Mouse (Mus musculus): ENCODE data around the gene M1ap. TPM values are rescaled to one million over a fixed set of nuclear protein-coding genes. Genes with fewer than 3 reads are reported as not detected.

M1ap gene
- total and polyA plus RNA-seq, 3 experiments: 2.4 to 6.4 (median 3.9) TPM

DNA sequence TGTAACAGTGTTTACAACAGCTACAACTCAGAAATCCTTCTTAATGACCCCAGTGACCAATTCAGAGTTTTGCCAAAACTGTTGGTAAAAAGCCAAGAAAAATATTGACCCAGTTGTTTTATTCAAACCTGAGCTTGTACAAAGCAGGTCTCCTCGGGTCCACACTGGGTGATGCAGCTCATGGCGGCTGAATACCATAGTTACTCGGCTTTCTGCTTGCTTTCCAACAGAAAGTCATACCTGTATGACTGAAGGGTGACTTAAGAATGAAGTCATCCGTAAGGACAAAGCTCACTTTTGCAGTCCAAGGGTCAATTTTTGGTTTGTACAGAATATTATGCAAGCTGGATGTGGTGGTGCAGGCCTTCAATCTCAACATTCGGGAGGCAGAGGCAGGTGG is 19.1 kb upstream of the M1ap start:
- no peak for DNase-seq (ENCODE audit: extremely low read depth)
- no peak overlapping the region for H3K4me3 ChIP-seq (replicated peaks in 1 of 3; ENCODE audit: low read depth in 2 of 3, low read length in 2 of 3, poor library complexity in 1 of 3)
- no peak overlapping the region for H3K9ac ChIP-seq (ENCODE audit: insufficient read depth, low read depth)
- no peak overlapping the region for H3K4me2 ChIP-seq (ENCODE audit: insufficient read depth, low read depth, poor library complexity, severe bottlenecking)
- H3K27me3 ChIP-seq (replicated peaks): no peaks in the 10 kb centered on the region
- in situ Hi-C loops (cut with MboI; ENCODE audit: low pct_ligation_motif_present, low pct_unique_long_range_greater_than_20kb, low sequenced_read_pairs): no loop called here
- H3K36me3 ChIP-seq (replicated peaks in 1 of 2; ENCODE audit: control insufficient read depth in 1 of 2, insufficient read depth in 1 of 2, low read length in 1 of 2): no peaks in the 10 kb centered on the region
- TF ChIP-seq IRF4 (IDR thresholded peaks at IDR 0.05; ENCODE audit: low read depth, low read length) (no peak), ZNF384 (IDR thresholded peaks at IDR 0.05; ENCODE audit: low read depth, low read length) (no peak)
- dilution Hi-C loops (cut with MboI; ENCODE audit: extremely low pct_ligation_motif_present, extremely low pct_unique_long_range_greater_than_20kb, low sequenced_read_pairs): no loop called here
- H3K79me2 ChIP-seq (replicated peaks; ENCODE audit: control insufficient read depth, extremely low read depth, insufficient read depth, poor library complexity, severe bottlenecking): no peaks in the 10 kb centered on the region
- no peaks in the 10 kb centered on the region for H3K9me3 ChIP-seq (replicated peaks; ENCODE audit: low read length)
- H3K27ac ChIP-seq (ENCODE audit: insufficient read depth, low read depth): no peak overlapping the region
- H3K4me1 ChIP-seq (ENCODE audit: control insufficient read depth in 1 of 2, insufficient read depth in 2 of 2): 0 out of 4 replicates have a peak, but pooled peaks cover 0 to 2% of the 10 kb centered on the region in 2 experiments

DNA sequence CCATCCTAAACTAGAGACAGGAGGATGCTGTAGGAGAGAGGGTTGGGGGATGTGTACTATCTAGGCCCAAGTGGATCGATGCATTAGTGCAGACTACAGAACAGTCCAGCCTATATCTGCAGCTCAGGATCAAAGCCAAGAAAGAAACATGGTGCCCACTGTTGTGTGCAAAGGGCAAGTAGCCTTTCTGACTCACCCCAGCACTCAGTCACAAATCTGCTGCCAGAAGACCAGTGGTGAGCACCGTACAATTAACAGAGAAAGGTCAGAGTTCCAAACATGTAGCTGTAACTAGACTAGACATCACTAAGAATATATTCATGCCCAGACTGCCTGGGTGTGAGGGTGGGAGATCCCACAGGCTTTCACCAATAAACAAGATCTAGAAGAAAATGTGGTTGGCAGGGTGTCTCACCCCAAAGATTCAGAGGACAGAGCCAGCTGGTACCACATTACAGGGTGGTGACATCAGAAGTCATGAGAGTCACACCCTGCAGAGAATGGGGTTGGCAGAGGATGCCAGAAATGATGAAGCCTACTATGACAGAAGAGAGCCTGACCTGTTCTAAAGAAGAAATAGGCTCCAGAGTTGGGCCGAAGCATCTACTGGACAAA is 12.0 kb upstream of the M1ap start:
- peaks cover 2% of the 10 kb centered on the region for H3K27me3 ChIP-seq (replicated peaks)
- dilution Hi-C loops (cut with MboI; ENCODE audit: extremely low pct_ligation_motif_present, extremely low pct_unique_long_range_greater_than_20kb, low sequenced_read_pairs): no loop called here
- no peak overlapping the region for H3K4me3 ChIP-seq (replicated peaks in 1 of 3; ENCODE audit: low read depth in 2 of 3, low read length in 2 of 3, poor library complexity in 1 of 3)
- no peak for TF ChIP-seq HCFC1 (IDR thresholded peaks at IDR 0.05; ENCODE audit: low read depth, low read length)
- TF ChIP-seq GABPA (IDR thresholded peaks at IDR 0.05; ENCODE audit: insufficient replicate concordance, low read depth, low read length): no peak
- no peak for TF ChIP-seq CHD1 (IDR thresholded peaks at IDR 0.05; ENCODE audit: low read depth, low read length)
- no peak for TF ChIP-seq KAT2A (IDR thresholded peaks at IDR 0.05; ENCODE audit: insufficient replicate concordance, low read length)
- no peak for TF ChIP-seq NELFE (IDR thresholded peaks at IDR 0.05; ENCODE audit: low read depth, low read length)
- TF ChIP-seq NRF1 (IDR thresholded peaks at IDR 0.05; ENCODE audit: low read depth, low read length): no peak
- TF ChIP-seq EP300 (IDR thresholded peaks at IDR 0.05; ENCODE audit: low read length): no peak
- TF ChIP-seq MAX (IDR thresholded peaks at IDR 0.05; ENCODE audit: low read length): no peak
- TF ChIP-seq RAD21 (IDR thresholded peaks at IDR 0.05; ENCODE audit: low read depth, low read length): no peak
- no peak for TF ChIP-seq POLR2AphosphoS2 (IDR thresholded peaks at IDR 0.05; ENCODE audit: low read depth, low read length)
- no peak for TF ChIP-seq USF1 (IDR thresholded peaks at IDR 0.05; ENCODE audit: low read depth, low read length)
- TF ChIP-seq RCOR1 (conservative IDR thresholded peaks at IDR 0.05; ENCODE audit: low read depth, low read length): no peak
- H3K9me3 ChIP-seq (replicated peaks; ENCODE audit: low read length): no peaks in the 10 kb centered on the region
- no peaks in the 10 kb centered on the region for H3K36me3 ChIP-seq (replicated peaks in 1 of 2; ENCODE audit: control insufficient read depth in 1 of 2, insufficient read depth in 1 of 2, low read length in 1 of 2)
- in situ Hi-C loops (cut with MboI; ENCODE audit: low pct_ligation_motif_present, low pct_unique_long_range_greater_than_20kb, low sequenced_read_pairs): no loop called here
- DNase-seq (ENCODE audit: extremely low read depth): no peak
- no peak overlapping the region for H3K27ac ChIP-seq (ENCODE audit: insufficient read depth, low read depth)
- no peaks in the 10 kb centered on the region for H3K79me2 ChIP-seq (replicated peaks; ENCODE audit: control insufficient read depth, extremely low read depth, insufficient read depth, poor library complexity, severe bottlenecking)
- H3K4me2 ChIP-seq (ENCODE audit: insufficient read depth, low read depth, poor library complexity, severe bottlenecking): no peak overlapping the region
- H3K4me1 ChIP-seq (ENCODE audit: control insufficient read depth in 1 of 2, insufficient read depth in 2 of 2): peaks cover 0 to 7% of the 10 kb centered on the region in 2 experiments; a peak in 1 of 4 replicates
- H3K9ac ChIP-seq (ENCODE audit: insufficient read depth, low read depth): no peak overlapping the region

Measured in CH12.LX (cell line).